Mouse (Mus musculus) lung, adult 10 weeks (tissue): ENCODE results near the gene Igf1r. TPM values are rescaled to one million over a fixed set of nuclear protein-coding genes. Genes with fewer than 3 reads are reported as not detected.

Source experiments
- polyA plus RNA-seq: library from polyadenylated mRNA; stranded (reverse); fragments of 350-450 nt; fragmentation: Illumina TruSeq; extraction: RNeasy Lipid Tissue Mini Kit (QIAGEN cat#74804); gene quantifications from one replicate; pipeline ENCODE4 v1.2.3, GENCODE M21; 2014; ENCODE audit warnings: low read depth, low replicate concordance; ENCODE audit not compliant: insufficient read depth

Gene Igf1r
- polyA plus RNA-seq, result 4.6 TPM

GRCm38 (mm10) chr7:67952777-67953700 lies at the start of gene Igf1r:
Igf1r (plus strand) TSS chr7:67952827.

GRCm38 (mm10) chr7:68264028-68264453 lies 311.4 kb downstream of the Igf1r start, which contains the start of gene Pgpep1l:
Pgpep1l (minus strand) TSS chr7:68264233.

DNA sequence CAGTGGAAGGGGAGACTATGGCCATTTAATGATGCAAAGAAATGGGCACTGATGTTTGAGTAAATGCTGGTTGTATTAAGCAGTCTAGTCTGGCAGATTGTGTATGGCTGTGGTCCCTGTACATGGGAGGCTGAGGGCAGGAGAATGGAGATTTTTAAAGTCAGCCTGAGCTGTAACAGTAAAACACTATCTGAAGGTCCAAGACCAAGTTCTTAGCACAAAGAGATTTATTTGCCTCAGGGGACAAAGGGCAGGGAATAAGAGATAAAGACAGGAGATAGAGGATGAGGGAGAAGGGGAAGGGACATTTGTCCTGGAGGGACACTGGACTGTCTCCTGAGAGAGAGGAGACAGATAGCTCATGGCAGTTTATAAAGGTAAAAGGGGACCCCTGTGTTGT lies 320.9 kb downstream of the Igf1r start, which contains the start of gene Fam169b:
Gene Fam169b, plus strand, starts transcription at position 325 of the 400 bp plus-strand sequence.

Other genes starting within 250 kb of the Igf1r start
- gene Synm, start 193.1 kb upstream of the Igf1r start, polyA plus RNA-seq, result 15.9 TPM